Mouse (Mus musculus) embryonic facial prominence, embryonic 11.5 days (tissue): Measurements from ENCODE around the gene Kif1c. TPM values are rescaled to one million over a fixed set of nuclear protein-coding genes. Genes with fewer than 3 reads are reported as not detected.
"Not testable (repeated sequence)": the region's sequence is repeated elsewhere in the genome, so short reads cannot be mapped to it uniquely, and the experiment has no call there.

Experiments used
- ATAC-seq: fragments of 200-750 bp; cut with Nextera tagmentation; replicated peaks from 2 replicates; pipeline ENCODE4 v1.8.0; 2017; ENCODE audit warnings: low read depth; ENCODE audit not compliant: insufficient number of reproducible peaks, low FRiP score, low TSS enrichment
- DNase-seq: peaks from one replicate; pipeline ENCODE4 v3.0.0-alpha.2; 2015; ENCODE audit warnings: low spot score
- H3K27ac ChIP-seq: fragments of 300-500 bp; sonication (generic); replicated peaks from 2 replicates; pipeline ENCODE4 v1.5.1; 2014; ENCODE audit warnings: mild to moderate bottlenecking, low read depth, low read length, control low read depth
- H3K27me3 ChIP-seq: fragments of 300-500 bp; sonication (generic); 2 replicates; pipeline ENCODE4 v1.6.1; 2014; ENCODE audit warnings: mild to moderate bottlenecking, low read length, moderate library complexity, mixed read lengths; ENCODE audit not compliant: control insufficient read depth, insufficient read depth
- H3K36me3 ChIP-seq: fragments of 300-500 bp; sonication (generic); replicated peaks from 2 replicates; pipeline ENCODE4 v1.6.1; 2014; ENCODE audit warnings: low read depth, mild to moderate bottlenecking, low read length, moderate library complexity, mixed read lengths; ENCODE audit not compliant: control insufficient read depth, insufficient read depth
- H3K4me1 ChIP-seq: fragments of 300-500 bp; sonication (generic); 2 replicates; pipeline ENCODE4 v1.6.1; 2014; ENCODE audit warnings: low read length, mixed read lengths; ENCODE audit not compliant: control insufficient read depth, insufficient read depth
- H3K4me2 ChIP-seq: fragments of 300-500 bp; sonication (generic); 2 replicates; pipeline ENCODE4 v1.6.1; 2014; ENCODE audit warnings: low read depth, mild to moderate bottlenecking, control low read depth, low read length, moderate library complexity
- H3K4me3 ChIP-seq: fragments of 300-500 bp; sonication (generic); 2 replicates; pipeline ENCODE4 v1.5.1; 2014; ENCODE audit warnings: low read depth, low read length, control low read depth
- H3K9ac ChIP-seq: fragments of 300-500 bp; sonication (generic); replicated peaks from 2 replicates; pipeline ENCODE4 v1.6.1; 2014; ENCODE audit warnings: mild to moderate bottlenecking, control low read depth, low read length
- H3K9me3 ChIP-seq: fragments of 300-500 bp; sonication (generic); replicated peaks from 2 replicates; pipeline ENCODE4 v1.6.1; 2016; ENCODE audit warnings: mild to moderate bottlenecking, low read length, inconsistent platforms, mixed read lengths; ENCODE audit not compliant: control insufficient read depth
- WGBS: fragments of 180-500 bp; shearing (Covaris S2); extraction: QIAGEN DNeasy Blood & Tissue Kit; methylation state at CpG from one replicate; pipeline ENCODE4 v1.1.7; 2014; 5-methylcytosine and 5-hydroxymethylcytosine counted together
- microRNA-seq: library from miRNA; unstranded; fragments of <30 nt; microRNA quantifications from one replicate; pipeline ENCODE4, GENCODE M21; 2016; ENCODE audit warnings: borderline number of aligned reads
- polyA plus RNA-seq: library from polyadenylated mRNA; unstranded; fragments of >200 nt; fragmentation: Nextera tagmentation; extraction: Ambion mirVana; gene quantifications from 2 replicates; pipeline ENCODE4 v1.2.1, GENCODE M21; 2014

Kif1c gene
- polyA plus RNA-seq, 1 experiment from 2014 or later, result 8.3 TPM

DNA sequence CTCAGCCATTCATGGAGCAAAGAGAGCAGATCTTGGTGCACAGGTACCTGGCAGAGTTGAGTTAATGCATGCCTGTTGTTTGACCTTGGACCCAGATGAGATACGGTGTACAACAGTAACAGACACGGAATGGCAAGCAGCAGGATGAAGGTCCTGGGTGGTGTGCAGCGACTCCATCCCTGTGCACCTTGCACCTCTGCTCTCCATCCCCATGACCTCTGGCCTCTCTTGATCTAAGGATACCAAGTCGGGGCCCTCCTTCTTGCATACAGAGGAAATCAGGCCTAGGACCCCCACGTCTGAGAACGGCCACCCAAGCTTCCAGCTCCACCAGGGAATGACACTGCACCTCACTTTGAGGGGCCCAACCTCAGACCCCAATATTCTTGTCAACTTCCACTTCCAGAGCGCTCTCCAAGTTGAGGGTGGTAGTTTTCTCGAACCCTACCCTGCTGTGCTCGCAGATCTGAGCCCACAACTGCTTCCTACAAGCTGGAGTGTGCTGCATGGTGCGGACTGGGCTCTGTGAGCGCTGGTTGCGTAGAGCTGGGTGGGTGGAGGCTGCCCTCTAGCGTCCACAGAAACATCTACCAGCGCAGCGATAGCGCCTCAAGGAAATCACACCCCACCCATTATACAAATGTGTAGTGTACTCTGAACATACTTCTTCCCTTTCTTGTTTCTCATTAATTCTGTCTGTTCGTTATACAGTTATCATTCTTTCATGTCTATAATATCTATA is 76.7 kb downstream of the Kif1c start:
- DNase-seq, result peak; percentile 79
- WGBS, result 28% methylated on average over 17 of the region's 17 CpGs
- no peak overlapping the region for H3K9ac ChIP-seq

DNA sequence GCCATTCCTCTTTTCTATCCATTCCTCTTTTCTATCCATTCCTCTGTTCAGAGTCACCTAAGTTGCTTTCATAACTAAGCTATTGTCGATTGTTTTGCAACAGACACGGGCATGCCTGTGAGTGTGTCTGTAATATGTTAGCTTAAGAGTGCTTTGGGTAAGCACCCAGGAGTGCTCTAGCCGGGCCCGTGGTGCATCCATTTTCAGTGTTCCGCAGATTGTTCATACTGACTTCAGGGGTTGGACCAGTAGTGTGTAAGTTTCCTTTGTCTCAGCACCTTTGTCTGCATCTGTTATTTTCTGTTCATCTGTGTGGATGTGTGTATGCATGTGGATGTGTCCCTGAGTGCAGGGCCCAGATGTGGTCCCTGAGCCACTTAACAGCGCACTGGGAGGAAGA is 77.3 kb downstream of the Kif1c start:
- H3K4me1 ChIP-seq, result no peaks in the 10 kb centered on the region
- no peak overlapping the region for H3K4me2 ChIP-seq
- ATAC-seq (no peak), DNase-seq (no peak)
- no peak overlapping the region for H3K4me3 ChIP-seq
- no peaks in the 10 kb centered on the region for H3K27me3 ChIP-seq
- no peak overlapping the region for H3K9ac ChIP-seq
- no peaks in the 10 kb centered on the region for H3K36me3 ChIP-seq
- no peaks in the 10 kb centered on the region for H3K9me3 ChIP-seq
- 70% methylated on average over 6 of the region's 6 CpGs for WGBS
- H3K27ac ChIP-seq, result no peak overlapping the region

More for the DNA sequence above, 76.7 kb downstream of the Kif1c start:
- Histone ChIP-seq H3K27me3 (no peaks in the 10 kb centered on the region), H3K4me2 (no peak overlapping the region), H3K27ac (no peak overlapping the region), H3K4me1 (no peaks in the 10 kb centered on the region), H3K4me3 (no peak overlapping the region), H3K36me3 (no peaks in the 10 kb centered on the region; the same call in 1 of the 2 replicates), H3K9me3 (no peaks in the 10 kb centered on the region)
- ATAC-seq, result peak; percentile 72

DNA sequence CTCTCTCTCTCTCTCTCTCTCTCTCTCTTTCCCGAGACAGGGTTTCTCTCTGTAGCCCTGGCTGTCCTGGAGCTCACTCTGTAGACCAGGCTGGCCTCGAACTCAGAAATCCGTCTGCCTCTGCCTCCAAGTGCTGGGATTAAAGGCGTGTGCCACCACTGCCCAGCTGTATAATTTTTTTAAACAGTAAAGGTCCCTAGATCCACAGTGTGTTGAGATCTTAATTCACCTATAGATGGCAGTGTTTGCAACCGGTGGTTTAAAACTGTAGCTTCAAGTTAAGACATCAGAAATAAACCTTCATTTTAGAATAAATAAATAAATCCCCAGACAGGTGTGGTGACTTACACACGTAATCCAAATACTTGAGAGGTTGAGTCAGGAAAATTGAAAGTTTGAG is 77.7 kb downstream of the Kif1c start:
- H3K4me2 ChIP-seq, H3K27ac ChIP-seq, H3K4me3 ChIP-seq, H3K36me3 ChIP-seq, H3K4me1 ChIP-seq, H3K9me3 ChIP-seq, H3K27me3 ChIP-seq, H3K9ac ChIP-seq, ATAC-seq: not testable (repeated sequence)
- 32% methylated on average over 6 of the region's 6 CpGs for WGBS
- peak; percentile 64 for DNase-seq

Small RNAs within 50 kb of the gene (microRNA-seq; reads per million reads assigned to microRNA genes)
- gene Gm22760 (not detected), gene Mir6925 (not detected)

Other genes starting within 250 kb of the Kif1c start
- 38.7 and 46.9 TPM in 2 replicates for gene Med11, start 248.6 kb upstream of the Kif1c start, polyA plus RNA-seq
- 0.18 and 0.26 TPM in 2 replicates for gene Zmynd15, start 241.1 kb upstream of the Kif1c start, polyA plus RNA-seq
- gene Cxcl16, start 240.6 kb upstream of the Kif1c start, polyA plus RNA-seq, result 0.81 and 0.91 TPM in 2 replicates
- 0.36 TPM in 1 of 2 replicates, not detected in the other for gene Tm4sf5, start 195.3 kb upstream of the Kif1c start, polyA plus RNA-seq
- gene Vmo1, start 185.9 kb upstream of the Kif1c start, polyA plus RNA-seq, result 0.45 TPM in 1 of 2 replicates, not detected in the other
- 0.46 TPM in 1 of 2 replicates, not detected in the other for gene Gltpd2, start 181.4 kb upstream of the Kif1c start, polyA plus RNA-seq
- gene Psmb6, start 175.2 kb upstream of the Kif1c start, polyA plus RNA-seq, result 827 and 878 TPM in 2 replicates
- not detected in 2 replicates for gene Gm40193, start 167.6 kb upstream of the Kif1c start, polyA plus RNA-seq
- 1.6 and 2.2 TPM in 2 replicates for gene Pld2, start 160.5 kb upstream of the Kif1c start, polyA plus RNA-seq
- gene Mink1, start 137.7 kb upstream of the Kif1c start, polyA plus RNA-seq, result 12.6 and 13.7 TPM in 2 replicates
- gene 4930544D05Rik, start 84.7 kb upstream of the Kif1c start, polyA plus RNA-seq, result not detected in 2 replicates
- gene Chrne, start 81.3 kb upstream of the Kif1c start, polyA plus RNA-seq, result not detected in 2 replicates
- gene Gp1ba, start 61.4 kb upstream of the Kif1c start, polyA plus RNA-seq, result 0.93 and 1.3 TPM in 2 replicates
- 81.9 and 92.8 TPM in 2 replicates for gene Rnf167, start 53.3 kb upstream of the Kif1c start, polyA plus RNA-seq
- 144 and 150 TPM in 2 replicates for gene Slc25a11, start 53.1 kb upstream of the Kif1c start, polyA plus RNA-seq
- 1,669 and 1,679 TPM in 2 replicates for gene Pfn1, start 45.9 kb upstream of the Kif1c start, polyA plus RNA-seq
- gene Eno3, start 43.3 kb upstream of the Kif1c start, polyA plus RNA-seq, result 30.7 and 40.4 TPM in 2 replicates
- gene Spag7, start 31.1 kb upstream of the Kif1c start, polyA plus RNA-seq, result 107 and 118 TPM in 2 replicates
- 4.4 and 7.3 TPM in 2 replicates for gene Camta2, start 12.4 kb upstream of the Kif1c start, polyA plus RNA-seq
- 0.73 and 0.82 TPM in 2 replicates for gene Inca1, start 393 bp upstream of the Kif1c start, polyA plus RNA-seq
- 6.7 and 7.3 TPM in 2 replicates for gene Zfp3, start 63.7 kb downstream of the Kif1c start, polyA plus RNA-seq
- not detected in 2 replicates for gene Scimp, start 112.0 kb downstream of the Kif1c start, polyA plus RNA-seq
- gene Rabep1, start 144.2 kb downstream of the Kif1c start, polyA plus RNA-seq, result 36.2 and 36.6 TPM in 2 replicates